Mouse (Mus musculus) hindbrain, embryonic 11.5 days (tissue): ENCODE measurements around the gene Cort. TPM values are rescaled to one million over a fixed set of nuclear protein-coding genes. Genes with fewer than 3 reads are reported as not detected.
"Not testable (repeated sequence)": the region's sequence is repeated elsewhere in the genome, so short reads cannot be mapped to it uniquely, and the experiment has no call there.

Experiments
- ATAC-seq: fragments of 200-750 bp; cut with Nextera tagmentation; 2 replicates; pipeline ENCODE4 v1.8.0; 2017; ENCODE audit warnings: mild to moderate bottlenecking, moderate TSS enrichment, moderate library complexity; ENCODE audit not compliant: low FRiP score
- DNase-seq: peaks from one replicate; pipeline ENCODE4 v3.0.0-alpha.2; 2015; ENCODE audit warnings: low spot score
- H3K27ac ChIP-seq: fragments of 300-500 bp; sonication (generic); 2 replicates; pipeline ENCODE4 v1.5.1; 2014; ENCODE audit warnings: mild to moderate bottlenecking, low read depth, low read length
- H3K27me3 ChIP-seq: fragments of 300-500 bp; sonication (generic); 2 replicates; pipeline ENCODE4 v1.6.1; 2014; ENCODE audit warnings: mild to moderate bottlenecking, low read length, moderate library complexity, mixed read lengths; ENCODE audit not compliant: control insufficient read depth, insufficient read depth
- H3K36me3 ChIP-seq: fragments of 300-500 bp; sonication (generic); 2 replicates; pipeline ENCODE4 v1.6.1; 2014; ENCODE audit warnings: mild to moderate bottlenecking, low read length, moderate library complexity, mixed read lengths; ENCODE audit not compliant: control insufficient read depth, insufficient read depth
- H3K4me1 ChIP-seq: fragments of 300-500 bp; sonication (generic); replicated peaks from 2 replicates; pipeline ENCODE4 v1.6.1; 2014; ENCODE audit warnings: low read length, mixed read lengths; ENCODE audit not compliant: control insufficient read depth, insufficient read depth
- H3K4me2 ChIP-seq: fragments of 300-500 bp; sonication (generic); replicated peaks from 2 replicates; pipeline ENCODE4 v1.6.1; 2014; ENCODE audit warnings: mild to moderate bottlenecking, low read depth, low read length
- H3K4me3 ChIP-seq: fragments of 300-500 bp; sonication (generic); 2 replicates; pipeline ENCODE4 v1.5.1; 2014; ENCODE audit warnings: low read depth, low read length
- H3K9ac ChIP-seq: fragments of 300-500 bp; sonication (generic); 2 replicates; pipeline ENCODE4 v1.6.1; 2014; ENCODE audit warnings: low read depth, low read length
- H3K9me3 ChIP-seq: fragments of 300-500 bp; sonication (generic); 2 replicates; pipeline ENCODE4 v1.6.1; 2016; ENCODE audit warnings: low read length; ENCODE audit not compliant: control insufficient read depth
- WGBS: fragments of 180-500 bp; shearing (Covaris S2); extraction: QIAGEN DNeasy Blood & Tissue Kit; methylation state at CpG from one replicate; pipeline ENCODE4 v1.1.7; 2014; 5-methylcytosine and 5-hydroxymethylcytosine counted together
- polyA plus RNA-seq: library from polyadenylated mRNA; unstranded; fragments of >200 nt; fragmentation: Nextera tagmentation; extraction: Ambion mirVana; gene quantifications from 2 replicates; pipeline ENCODE4 v1.2.1, GENCODE M21; 2014

Cort gene
- 0.36 and 0.54 TPM in 2 replicates for polyA plus RNA-seq

GRCm38 (mm10) chr4:149126663-149127062, at the start of gene Cort:
Gene Cort (minus strand): TSS chr4:149126763.
- ATAC-seq (no peak), DNase-seq (no peak)
- WGBS: 87% methylated on average over 11 of the region's 11 CpGs
- no peak within 1 kb of the TSS for H3K4me2 ChIP-seq
- no peaks in the 10 kb centered on the region for H3K36me3 ChIP-seq
- no peak within 1 kb of the TSS for H3K27ac ChIP-seq
- no peaks in the 10 kb centered on the region for H3K4me1 ChIP-seq
- no peaks in the 10 kb centered on the region for H3K9me3 ChIP-seq
- no peaks in the 10 kb centered on the region for H3K27me3 ChIP-seq
- H3K9ac ChIP-seq: no peak within 1 kb of the TSS
- H3K4me3 ChIP-seq: no peak within 1 kb of the TSS

GRCm38 (mm10) chr4:149173661-149174060, 47.1 kb upstream of the Cort start:
- no peaks in the 10 kb centered on the region for H3K4me1 ChIP-seq
- H3K27ac ChIP-seq: no peak overlapping the region
- WGBS: 92% methylated on average over 6 of the region's 6 CpGs

GRCm38 (mm10) chr4:149172666-149173065, 46.1 kb upstream of the Cort start:
- Histone ChIP-seq H3K9me3 (no peaks in the 10 kb centered on the region), H3K27me3 (no peaks in the 10 kb centered on the region), H3K27ac (no peak overlapping the region), H3K4me2 (no peak overlapping the region), H3K4me1 (no peaks in the 10 kb centered on the region), H3K4me3 (no peak overlapping the region), H3K36me3 (no peaks in the 10 kb centered on the region), H3K9ac (no peak overlapping the region)
- DNase-seq (no peak), ATAC-seq (no peak)
- WGBS: 75% methylated on average over 2 of the region's 2 CpGs

More at GRCm38 (mm10) chr4:149173661-149174060, 47.1 kb upstream of the Cort start:
- DNase-seq (no peak), ATAC-seq (no peak)
- H3K4me3 ChIP-seq: no peak overlapping the region
- no peaks in the 10 kb centered on the region for H3K27me3 ChIP-seq
- H3K36me3 ChIP-seq: no peaks in the 10 kb centered on the region
- no peaks in the 10 kb centered on the region for H3K9me3 ChIP-seq
- H3K9ac ChIP-seq: no peak overlapping the region
- no peak overlapping the region for H3K4me2 ChIP-seq

GRCm38 (mm10) chr4:149172083-149172482, 45.5 kb upstream of the Cort start:
- Histone ChIP-seq H3K4me1 (no peaks in the 10 kb centered on the region), H3K9ac (no peak overlapping the region), H3K27me3 (no peaks in the 10 kb centered on the region), H3K27ac (no peak overlapping the region), H3K9me3 (no peaks in the 10 kb centered on the region), H3K4me3 (no peak overlapping the region), H3K4me2 (no peak overlapping the region), H3K36me3 (no peaks in the 10 kb centered on the region)
- no peak for DNase-seq
- WGBS: 92% methylated on average over 5 of the region's 5 CpGs
- ATAC-seq: no peak

GRCm38 (mm10) chr4:149171581-149171981, 45.0 kb upstream of the Cort start:
- no peaks in the 10 kb centered on the region for H3K4me1 ChIP-seq
- H3K9ac ChIP-seq: no peak overlapping the region
- H3K36me3 ChIP-seq: no peaks in the 10 kb centered on the region
- H3K27me3 ChIP-seq: no peaks in the 10 kb centered on the region
- H3K9me3 ChIP-seq: no peaks in the 10 kb centered on the region
- 82% methylated on average over 5 of the region's 5 CpGs for WGBS
- no peak overlapping the region for H3K4me2 ChIP-seq
- ATAC-seq: no peak
- H3K27ac ChIP-seq: no peak overlapping the region
- no peak for DNase-seq
- no peak overlapping the region for H3K4me3 ChIP-seq

GRCm38 (mm10) chr4:149170394-149170931, 43.9 kb upstream of the Cort start:
- Histone ChIP-seq H3K4me2 (no peak overlapping the region), H3K36me3 (no peaks in the 10 kb centered on the region), H3K4me1 (no peaks in the 10 kb centered on the region), H3K9me3 (no peaks in the 10 kb centered on the region), H3K27me3 (no peaks in the 10 kb centered on the region), H3K4me3 (no peak overlapping the region), H3K27ac (no peak overlapping the region), H3K9ac (no peak overlapping the region)
- no peak for ATAC-seq
- DNase-seq: no peak
- 75% methylated on average over 7 of the region's 7 CpGs for WGBS

- not testable (repeated sequence) for H3K27me3 ChIP-seq, H3K36me3 ChIP-seq, H3K27ac ChIP-seq, H3K4me3 ChIP-seq, H3K4me1 ChIP-seq, ATAC-seq, DNase-seq, H3K9me3 ChIP-seq, H3K9ac ChIP-seq, H3K4me2 ChIP-seq
- 86% methylated on average over 7 of the region's 8 CpGs for WGBS
Measured at GRCm38 (mm10) chr4:149169926-149170325, 43.4 kb upstream of the Cort start.

GRCm38 (mm10) chr4:149168016-149168415, 41.5 kb upstream of the Cort start:
- Histone ChIP-seq H3K4me1 (no peaks in the 10 kb centered on the region), H3K9ac (no peak overlapping the region), H3K4me2 (no peak overlapping the region), H3K4me3 (no peak overlapping the region), H3K9me3 (no peaks in the 10 kb centered on the region), H3K36me3 (no peaks in the 10 kb centered on the region), H3K27ac (no peak overlapping the region), H3K27me3 (no peaks in the 10 kb centered on the region)
- ATAC-seq: no peak
- WGBS: 98% methylated on average over 2 of the region's 2 CpGs
- no peak for DNase-seq

GRCm38 (mm10) chr4:149166957-149167611, 40.5 kb upstream of the Cort start:
- DNase-seq: no peak

More at GRCm38 (mm10) chr4:149166957-149167611, 40.5 kb upstream of the Cort start:
- Histone ChIP-seq H3K9me3 (no peaks in the 10 kb centered on the region), H3K9ac (peak overlapping the region; percentile 84), H3K36me3 (no peaks in the 10 kb centered on the region), H3K4me1 (no peaks in the 10 kb centered on the region), H3K4me3 (peak overlapping the region; percentile 92), H3K27ac (peak overlapping the region; percentile 78; the same call in 1 of the 2 replicates), H3K4me2 (peak overlapping the region; percentile 86), H3K27me3 (no peaks in the 10 kb centered on the region)
- ATAC-seq: peak; percentile 71
- WGBS: 1% methylated on average over 27 of the region's 27 CpGs
